Mouse (Mus musculus) frontal cortex, postnatal 14 days (tissue): ENCODE results near the gene Prss28.

Experiments
- DNase-seq, 2 experiments: peaks; one replicate each; pipeline ENCODE4 v3.0.0; 2022; ENCODE audit warnings: low spot score in 2 of 2

Gene Prss28

DNA sequence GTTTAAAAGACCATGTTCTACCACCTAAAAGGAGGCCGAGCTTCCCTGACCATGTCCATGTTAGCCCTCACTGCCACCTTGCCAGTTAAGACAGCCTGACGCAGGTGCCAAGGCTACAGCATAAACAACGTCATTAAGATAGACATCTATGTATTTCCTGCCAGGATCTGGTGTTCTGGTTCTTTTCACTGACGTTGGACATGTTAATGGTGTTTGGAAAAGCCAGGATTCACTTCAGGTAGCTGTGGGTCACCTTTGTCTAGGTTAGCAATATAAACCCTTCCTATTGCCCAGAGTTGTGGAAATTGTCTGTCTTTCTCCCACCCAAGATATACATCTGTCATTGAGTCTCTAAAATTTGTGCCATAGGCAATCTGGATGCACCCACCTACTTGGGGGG is at the start of gene Prss28:
Gene Prss28 (plus strand): TSS at position 301 of the 400 bp plus-strand sequence.
- no peak for DNase-seq

DNA sequence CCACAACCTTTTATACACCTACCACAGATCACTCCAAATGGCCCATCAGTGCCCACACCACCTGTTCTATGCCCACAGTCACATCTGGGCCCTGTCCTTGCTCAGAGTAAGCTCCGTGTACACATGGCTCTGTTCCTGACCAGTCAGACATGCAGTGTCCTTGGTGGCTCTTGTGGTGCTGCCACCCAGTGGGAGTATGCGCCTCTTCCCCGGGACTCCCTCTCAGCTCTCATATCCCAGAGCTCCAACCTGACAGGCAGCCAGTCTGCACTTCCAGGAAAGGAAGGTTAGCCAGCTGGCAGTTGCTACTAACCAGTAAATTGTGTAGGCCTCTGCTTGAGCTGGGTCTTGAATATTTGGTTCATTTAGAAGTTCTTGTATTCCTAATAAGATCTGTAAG is 44.0 kb upstream of the Prss28 start:
- no peak for DNase-seq

DNA sequence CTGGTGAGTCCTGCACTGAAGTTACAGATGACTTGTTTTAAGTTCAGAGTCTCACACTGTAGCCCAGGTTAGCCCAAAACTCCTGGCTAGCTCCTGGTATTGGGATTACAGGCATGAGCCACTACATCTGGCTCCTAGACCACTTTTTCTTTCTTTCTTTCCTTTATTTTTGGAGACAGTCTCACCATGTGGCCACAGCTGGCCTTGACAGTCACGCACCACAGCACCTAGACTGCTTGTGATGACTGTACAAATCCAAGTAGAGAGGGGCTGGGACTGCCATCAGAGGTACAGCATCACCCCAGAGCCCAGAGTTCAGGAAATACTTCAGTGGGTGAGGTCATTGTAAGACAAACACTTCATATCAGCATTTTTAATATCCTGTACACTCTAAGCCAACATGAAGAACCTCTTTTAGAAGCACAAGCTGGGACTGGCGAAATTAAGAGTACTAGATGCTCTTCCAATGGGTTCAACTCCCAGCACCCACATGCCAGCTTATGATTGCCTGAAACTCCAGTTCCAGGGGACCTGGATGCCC is 37.6 kb upstream of the Prss28 start:
- DNase-seq = no peak

DNA sequence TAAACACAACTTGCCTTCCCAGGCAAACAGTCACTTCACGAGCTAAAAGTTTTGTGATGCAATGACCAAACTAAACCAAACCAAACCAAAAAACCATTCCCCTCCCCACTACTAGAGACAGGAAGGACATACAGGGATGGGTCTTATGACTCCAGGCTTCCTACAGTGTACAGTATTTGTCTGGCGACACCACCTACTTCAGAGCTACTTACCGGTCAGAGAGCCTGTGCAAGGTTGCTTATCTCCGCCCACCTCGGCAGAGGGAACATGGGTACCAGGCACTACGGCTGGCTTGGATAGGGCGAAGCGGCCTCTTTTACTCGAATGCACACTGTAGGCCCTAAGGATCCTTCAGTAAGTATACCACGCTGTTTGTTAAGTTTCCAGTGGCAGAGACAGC is 36.1 kb upstream of the Prss28 start:
- no peak for DNase-seq

DNA sequence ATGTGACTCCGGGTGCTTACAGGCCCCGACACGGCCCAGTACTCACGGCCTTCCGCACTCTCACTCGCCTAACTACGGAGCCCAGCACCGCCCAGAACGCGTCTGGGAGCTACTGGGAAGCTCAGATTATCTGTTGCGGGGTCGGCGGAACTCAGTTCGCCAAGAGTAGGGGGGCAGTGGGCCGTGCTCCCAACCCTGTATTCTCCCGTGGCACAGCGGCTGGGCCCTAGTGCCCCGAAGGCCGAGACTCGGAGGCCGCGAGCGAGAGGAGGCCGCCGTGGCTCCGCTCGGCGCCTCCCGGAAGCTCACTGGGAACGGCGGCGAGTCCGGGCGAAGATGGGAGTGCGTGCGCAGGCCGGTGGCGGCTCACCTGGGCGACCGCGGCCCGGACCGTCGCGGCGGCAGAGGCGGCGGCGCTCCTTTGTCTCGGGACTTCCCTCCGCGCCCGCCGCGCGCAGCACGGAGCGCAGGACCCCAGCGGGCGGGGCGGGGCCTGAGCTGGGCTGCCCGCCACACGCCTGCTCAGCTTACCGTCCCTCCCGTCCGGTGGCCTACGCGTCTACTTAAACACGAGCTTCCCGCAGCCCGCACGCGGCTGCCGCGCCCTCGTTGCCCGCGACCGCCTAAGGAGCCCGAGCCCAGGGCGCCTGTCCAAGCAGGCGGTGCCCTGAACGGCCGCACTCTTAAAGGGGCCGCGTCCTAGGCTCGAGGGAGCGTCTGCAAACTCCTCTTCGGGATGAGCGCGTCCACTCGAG is 35.3 kb upstream of the Prss28 start:
- DNase-seq = peak in 1 of 2 experiments; percentile 88

DNA sequence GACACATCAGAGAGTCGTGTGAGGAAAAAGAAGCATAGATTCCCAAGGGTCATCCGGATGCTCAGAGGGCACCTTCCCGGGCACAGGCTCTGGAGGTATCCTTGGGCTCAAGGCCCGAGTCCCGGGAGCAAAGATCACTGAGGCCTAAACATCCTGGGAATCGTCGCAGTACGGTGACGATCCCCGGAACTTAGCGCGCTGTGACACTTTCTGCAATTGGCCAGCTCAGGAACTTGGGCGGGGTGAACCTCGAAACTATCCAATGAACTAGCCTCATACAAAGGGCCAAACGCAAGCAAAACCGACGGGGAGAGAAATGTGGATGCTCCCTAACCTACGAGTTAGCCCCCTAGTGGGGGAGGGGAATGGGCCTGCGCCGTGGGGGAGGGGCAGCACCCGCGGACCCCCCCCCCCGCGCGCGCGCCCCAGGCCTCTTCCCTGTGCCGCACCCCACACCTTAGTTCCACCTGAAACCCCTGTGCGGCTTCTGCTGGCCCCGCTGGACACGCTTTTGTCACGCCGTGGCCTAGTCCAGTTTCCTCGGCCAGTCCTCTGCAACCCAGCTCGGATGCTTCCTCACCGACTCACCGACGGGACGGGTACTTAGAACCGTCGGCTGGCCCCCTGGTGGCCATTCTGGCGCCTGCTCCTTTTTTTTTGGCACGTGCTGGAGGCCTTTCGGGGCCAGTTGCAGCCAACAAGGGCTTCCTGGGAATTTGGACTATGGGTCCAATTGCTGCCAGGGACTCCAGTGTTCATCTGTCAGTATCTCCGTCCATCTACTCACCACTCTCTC is 34.5 kb upstream of the Prss28 start:
- peak; percentile 91 to 96 for DNase-seq

DNA sequence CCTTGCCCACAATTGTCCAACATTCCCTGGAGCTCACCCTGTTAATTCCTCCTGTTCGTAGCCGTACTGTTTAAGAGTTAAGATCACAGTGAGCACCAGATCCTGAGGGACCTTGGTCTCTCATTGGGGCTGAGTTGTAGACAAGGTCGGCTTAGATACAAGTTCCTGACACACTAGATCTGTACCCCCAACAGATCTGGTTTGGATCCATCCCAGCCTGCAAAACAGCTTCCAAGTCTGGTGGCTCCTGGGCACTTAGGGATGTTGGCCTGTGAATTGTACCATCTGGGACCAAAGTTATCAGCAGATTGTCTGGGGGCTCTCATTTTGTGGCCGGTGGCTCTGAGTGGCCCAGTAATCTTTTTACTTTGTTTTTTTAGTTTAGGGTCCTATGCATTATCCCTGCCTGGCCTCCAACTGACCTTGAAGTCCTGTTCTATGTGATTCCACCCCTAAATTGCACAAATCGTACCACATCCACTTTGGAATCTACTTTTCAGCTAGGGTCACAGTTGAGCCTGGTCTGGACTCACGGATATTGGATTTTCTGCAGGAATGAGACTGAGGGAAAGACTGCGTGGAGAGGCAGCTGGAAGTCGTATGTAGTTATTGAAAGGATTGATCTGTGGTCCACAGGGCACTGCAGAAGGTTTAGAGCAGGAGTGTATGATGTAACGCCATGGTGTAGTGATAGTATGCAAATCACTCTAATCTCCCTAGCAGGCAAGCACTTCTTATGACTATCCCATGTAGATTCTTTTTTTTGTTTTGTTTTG is 33.7 kb upstream of the Prss28 start, which contains the start of gene Ube2i:
Gene Ube2i (minus strand): TSS at position 52 of the 776 bp plus-strand sequence.
- no peak for DNase-seq

DNA sequence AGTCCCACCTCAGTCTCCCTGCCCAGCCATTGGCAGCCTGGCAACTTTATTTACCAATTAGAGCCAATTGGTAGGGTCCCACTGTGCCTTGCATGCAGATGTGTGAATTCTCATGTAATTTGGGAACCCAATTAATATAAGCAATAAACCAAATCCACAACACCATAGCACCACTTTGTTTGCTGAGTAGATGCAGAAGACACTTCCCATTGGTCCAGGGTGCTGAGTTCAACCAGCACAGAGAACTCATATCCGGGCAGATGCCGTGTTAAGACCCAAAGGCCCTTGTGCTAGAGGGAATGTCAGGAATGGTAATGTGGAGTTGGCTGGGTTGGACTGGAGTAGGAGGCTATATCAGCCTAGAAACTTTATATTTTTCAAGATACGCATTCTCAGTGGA is 32.6 kb upstream of the Prss28 start:
- DNase-seq = no peak

DNA sequence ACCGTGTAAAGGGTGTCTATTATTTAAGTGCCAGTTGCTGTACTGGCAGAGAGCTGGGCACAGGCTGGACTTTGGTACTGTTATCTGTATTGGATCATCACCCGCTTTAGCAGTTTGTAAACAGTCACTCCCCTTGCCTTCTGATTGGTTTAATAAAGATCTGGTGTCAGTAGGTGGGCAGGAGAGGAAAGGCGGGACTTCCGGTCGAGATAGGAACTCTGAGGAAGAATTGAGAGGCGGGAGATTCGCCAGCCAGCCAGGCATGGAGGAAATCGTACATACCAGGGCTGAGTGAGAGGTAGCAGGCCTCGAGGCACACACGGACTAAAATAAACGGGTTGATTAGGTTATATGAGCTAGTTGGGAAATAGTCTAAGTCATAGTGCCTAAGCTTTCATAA is 26.3 kb upstream of the Prss28 start:
- DNase-seq = no peak

DNA sequence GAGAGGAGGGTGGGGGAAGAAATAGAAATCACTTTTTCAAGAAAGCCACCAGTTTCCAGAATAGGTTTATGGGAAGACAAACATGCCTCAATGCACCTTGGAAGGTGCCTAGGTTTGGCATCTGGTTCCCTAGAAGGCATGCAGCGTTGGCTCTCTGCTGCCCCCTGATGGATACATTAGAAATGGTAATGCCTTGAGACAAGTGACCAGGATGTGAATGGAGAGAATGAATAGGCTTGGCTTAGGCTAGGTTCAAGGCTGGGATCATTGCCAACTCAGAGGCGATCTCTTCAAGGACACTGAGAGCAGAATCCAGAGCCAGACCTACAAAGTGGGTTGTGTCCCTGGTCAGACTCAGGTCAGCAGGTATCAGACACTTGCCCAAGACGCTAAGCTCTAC is 23.4 kb upstream of the Prss28 start:
- peak in 1 of 2 experiments; percentile 23 for DNase-seq

DNA sequence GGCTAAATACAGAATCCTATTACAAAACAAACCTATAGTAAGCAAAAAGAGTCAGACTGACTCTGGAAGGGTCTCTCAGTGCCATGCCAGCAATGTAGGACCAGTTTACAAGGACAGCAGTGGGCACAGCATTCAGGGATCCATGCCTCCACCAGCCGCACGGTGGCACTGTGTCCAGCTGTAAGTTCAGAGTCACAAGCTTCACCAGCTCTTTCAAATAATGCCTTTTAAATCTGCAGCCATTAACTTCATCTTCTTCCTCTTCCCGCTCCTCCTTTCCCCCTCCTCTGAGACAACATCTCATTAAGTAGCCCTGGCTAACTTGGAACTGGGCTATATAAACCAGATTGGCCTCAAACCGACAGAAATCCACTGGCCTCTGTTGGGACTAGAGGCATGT is 19.6 kb upstream of the Prss28 start:
- peak in 1 of 2 experiments; percentile 23 for DNase-seq

DNA sequence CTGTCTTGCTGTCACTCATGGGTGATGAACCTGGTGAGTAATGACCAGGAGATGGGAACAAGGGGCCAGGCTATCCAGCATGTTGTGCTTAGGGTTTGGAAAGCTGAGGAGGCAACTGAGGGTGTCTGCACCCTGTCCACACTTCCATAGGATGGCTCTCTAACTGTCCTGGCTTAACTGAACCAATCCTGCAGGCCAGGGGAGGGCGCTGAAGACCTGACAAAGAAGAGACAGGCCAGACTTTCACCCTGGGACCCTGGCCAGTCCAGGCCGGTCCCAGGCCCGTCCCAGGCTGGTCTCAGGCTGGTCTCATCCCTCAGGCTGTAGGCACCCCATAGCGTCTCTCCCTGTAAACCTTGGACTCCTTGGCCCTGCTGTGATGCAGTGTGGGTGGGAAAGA is 18.0 kb upstream of the Prss28 start:
- DNase-seq = no peak

DNA sequence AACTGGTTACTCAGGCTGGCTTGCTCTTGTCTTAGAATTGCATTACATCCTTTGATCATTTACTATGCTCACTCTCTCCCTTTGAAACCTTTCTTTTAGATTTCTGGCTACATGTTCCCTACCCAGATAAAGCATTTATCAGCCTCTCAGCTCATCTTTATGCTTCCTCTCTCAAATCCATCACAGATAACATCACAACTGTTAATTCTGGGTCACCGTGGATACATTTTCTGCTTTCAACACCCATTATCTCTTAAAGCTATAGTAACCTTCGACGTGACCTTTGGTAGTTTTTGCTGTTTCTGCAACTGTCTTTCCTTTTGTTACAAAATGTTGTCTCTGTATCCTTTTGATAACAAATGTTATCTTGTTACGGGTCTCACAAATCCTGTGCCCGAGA is 15.0 kb upstream of the Prss28 start:
- DNase-seq = no peak

DNA sequence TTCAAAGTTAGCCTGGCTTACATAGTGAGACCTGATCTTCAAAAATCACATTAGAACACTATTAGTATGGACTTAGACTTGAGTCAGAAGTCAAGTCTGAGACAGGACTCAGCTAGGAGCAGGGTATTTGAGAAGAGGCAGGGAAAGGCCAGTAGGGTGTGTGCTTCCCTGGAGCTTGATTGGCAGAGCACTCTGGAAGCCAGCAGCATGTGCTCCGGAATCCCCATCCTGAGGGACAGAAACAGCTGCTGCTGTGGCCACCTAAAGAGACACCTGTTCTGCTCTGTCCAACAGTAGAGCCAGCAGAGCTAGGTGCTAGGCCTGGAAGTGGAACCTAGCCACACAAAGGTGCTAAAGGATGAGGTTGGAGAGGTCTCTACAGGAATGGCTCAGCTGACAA is 14.3 kb upstream of the Prss28 start:
- no peak for DNase-seq

DNA sequence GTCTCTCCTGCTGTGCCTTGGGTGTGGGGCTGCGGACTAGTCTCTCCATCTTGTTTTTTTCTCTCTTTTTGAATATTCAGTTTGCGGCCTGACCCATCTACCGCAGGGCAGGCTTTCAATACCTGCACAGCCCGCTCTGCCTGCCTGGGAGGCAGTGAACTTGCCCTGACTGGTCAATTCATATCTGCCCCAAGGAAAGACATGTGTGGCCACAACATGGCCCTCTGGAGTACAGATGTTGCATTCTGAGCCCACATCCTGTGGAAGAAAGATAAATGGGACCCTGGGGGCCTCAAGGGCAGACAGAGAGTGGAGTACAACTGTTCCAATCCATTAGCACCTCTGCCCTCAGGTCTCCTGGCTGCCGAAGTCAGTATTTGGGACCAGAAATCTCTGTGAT is 10.4 kb upstream of the Prss28 start, which contains the start of gene Prss34:
Gene Prss34 (plus strand): TSS at position 301 of the 400 bp plus-strand sequence.
- DNase-seq = no peak

DNA sequence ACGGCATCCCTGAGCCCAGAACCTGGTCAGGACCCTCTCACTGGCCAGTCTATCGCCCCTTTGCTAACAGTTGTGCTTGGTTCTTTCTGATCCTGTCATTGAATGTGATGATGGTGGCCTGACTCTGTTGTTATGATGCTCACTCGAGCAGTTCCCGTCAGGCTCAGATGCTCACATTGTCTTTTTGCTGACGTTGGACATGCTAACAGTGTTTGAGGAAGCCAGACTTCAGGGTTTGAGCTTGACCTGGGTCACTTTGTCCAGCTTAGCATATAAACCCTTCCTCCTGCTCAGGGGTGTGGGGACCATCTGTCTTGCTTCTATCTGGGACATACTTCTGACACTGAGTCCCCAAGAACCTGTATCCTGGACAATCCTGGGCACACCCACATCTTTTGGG is 9.9 kb downstream of the Prss28 start, which contains the start of gene Prss29:
Gene Prss29 (plus strand): TSS at position 301 of the 400 bp plus-strand sequence.
- no peak for DNase-seq

DNA sequence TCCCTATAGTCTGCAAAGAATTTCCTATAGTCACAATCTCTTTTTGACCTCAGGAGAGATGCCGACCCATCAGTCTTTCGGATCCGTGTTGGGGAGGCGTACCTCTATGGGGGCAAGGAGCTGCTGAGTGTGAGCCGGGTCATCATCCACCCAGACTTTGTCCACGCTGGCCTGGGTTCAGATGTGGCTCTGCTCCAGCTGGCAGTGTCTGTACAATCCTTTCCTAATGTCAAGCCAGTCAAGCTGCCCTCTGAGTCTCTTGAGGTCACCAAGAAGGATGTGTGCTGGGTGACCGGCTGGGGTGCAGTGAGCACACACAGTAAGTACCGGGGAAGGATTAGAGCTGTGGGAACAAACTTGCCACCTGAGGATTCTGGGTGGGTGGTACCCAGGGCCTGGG is 12.4 kb downstream of the Prss28 start:
- no peak for DNase-seq

DNA sequence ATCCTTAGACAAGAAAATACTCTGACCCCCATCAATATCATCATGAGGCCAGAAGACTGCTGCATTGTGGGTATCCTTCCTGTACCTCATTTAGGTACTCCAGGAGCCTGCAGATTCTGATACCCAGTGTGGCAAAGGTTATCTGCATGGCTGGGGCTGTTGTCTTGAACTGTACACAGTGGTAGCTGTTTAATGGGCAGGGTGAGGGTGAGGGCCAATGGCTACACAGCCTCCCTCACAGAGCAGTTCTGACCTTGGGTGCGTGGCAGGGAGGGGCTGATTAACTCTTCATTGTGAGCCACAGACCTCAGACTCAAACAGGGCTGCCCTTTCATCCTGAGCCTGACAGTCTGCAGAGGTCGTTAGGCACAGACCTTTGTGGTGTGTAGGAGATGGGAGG is 14.5 kb downstream of the Prss28 start:
- DNase-seq = no peak

DNA sequence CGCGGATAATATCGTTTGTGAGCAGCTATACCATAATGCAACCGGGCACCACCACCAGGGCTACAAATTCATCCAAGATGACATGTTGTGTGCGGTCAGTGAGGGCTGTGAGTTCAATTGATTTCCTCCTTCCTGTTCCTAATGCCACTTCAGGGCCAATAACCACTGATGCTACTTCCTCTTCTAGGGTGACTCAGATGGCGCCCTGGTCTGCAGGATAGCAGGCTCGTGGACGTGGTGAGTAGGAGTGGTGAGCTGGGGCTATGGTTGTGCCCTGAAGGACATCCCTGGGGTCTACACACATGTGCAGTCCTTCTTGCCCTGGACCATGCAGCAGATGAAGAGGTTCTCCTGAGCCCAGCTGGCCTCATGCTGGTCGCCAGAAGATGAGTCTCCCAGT is 23.9 kb downstream of the Prss28 start:
- no peak for DNase-seq

DNA sequence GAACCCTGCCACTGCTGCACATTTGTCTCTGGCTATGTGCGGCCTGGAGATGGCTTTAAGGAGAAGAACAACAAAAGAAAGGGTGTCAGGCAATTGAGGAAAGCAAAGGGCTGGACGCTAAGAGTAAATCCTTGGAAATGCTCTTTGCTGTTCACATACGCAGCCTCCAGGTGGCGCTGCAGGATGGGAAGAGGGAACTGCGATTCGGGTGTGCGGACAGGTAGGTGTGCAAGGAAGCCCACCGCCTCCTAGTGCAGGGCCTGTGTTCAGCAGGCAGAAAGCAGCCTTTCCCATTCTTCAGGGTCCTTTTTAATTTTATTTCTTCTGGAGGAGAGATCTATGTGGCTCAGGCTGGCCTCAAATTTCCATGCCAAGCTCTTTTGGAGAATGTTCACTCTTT is 25.5 kb downstream of the Prss28 start:
- peak; percentile 15 to 49 for DNase-seq

DNA sequence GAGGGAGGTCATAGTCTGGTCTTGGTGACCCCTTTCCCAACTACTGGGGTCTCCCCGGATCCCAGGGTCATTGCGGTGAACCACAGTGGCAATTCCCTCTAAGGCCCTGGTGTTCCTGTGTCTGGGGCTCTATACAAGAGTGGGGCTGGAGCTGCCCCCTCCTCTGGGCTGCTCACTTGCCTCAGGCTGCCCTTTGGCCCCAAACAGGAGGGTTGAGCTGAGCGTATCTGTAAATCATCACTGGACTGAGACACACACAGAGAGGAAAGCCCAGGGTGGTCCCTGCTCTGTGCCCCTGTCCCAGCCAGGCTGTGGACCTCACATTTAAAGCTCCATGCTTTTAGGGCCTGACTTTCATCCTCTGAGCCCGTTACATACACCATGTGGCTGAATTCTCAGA is 29.8 kb downstream of the Prss28 start:
- DNase-seq = no peak

DNA sequence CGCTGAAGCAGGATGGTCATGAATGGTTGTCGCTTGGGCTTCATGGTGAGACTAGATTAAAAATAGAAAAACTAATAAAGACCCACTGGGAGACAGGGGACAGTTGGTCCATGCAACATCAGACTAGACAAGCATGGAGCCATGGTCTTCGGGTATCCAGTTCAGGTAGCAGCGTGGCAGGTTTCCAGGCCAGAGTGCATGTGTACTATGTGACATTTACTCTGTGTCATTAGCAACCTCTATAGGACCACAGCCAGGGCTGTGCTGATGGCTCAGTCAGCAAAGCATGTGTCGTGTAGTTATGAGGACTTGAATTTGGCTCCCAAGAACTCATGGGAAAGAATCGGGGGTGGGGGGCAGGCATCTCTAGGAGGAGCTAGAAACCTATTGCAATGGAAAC is 31.6 kb downstream of the Prss28 start:
- DNase-seq = no peak
